Mouse (Mus musculus) monocyte, adult 2 months (primary cell): ENCODE data around the gene Ccdc84.
"Not testable (repeated sequence)": the region's sequence is repeated elsewhere in the genome, so short reads cannot be mapped to it uniquely, and the experiment has no call there.

Source experiments
- DNase-seq, 2 experiments: peaks; one replicate each; pipeline ENCODE4 v3.0.0; 2022; ENCODE audit warnings: low spot score in 2 of 2, low read depth in 1 of 2

Ccdc84 gene

DNA sequence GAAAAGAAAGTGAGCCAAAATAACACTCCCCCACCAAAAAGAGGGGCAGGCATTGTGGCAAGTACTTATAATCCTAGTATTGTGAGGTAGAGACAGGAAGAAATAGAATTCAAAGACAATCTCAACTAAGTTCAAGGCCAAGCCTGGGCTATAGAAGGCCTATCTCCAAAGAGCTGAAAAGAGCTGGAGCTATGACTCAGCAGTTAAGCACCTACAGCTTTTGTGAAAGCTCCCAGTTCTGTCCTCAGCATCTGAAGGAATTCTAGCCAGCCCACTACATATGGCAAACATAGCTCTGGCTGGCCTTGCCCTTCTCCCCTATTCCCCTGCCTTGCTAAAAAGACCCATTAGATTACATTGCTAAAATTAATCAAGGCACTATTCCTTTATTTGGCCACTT lies 45.0 kb downstream of the Ccdc84 start:
- DNase-seq: no peak

DNA sequence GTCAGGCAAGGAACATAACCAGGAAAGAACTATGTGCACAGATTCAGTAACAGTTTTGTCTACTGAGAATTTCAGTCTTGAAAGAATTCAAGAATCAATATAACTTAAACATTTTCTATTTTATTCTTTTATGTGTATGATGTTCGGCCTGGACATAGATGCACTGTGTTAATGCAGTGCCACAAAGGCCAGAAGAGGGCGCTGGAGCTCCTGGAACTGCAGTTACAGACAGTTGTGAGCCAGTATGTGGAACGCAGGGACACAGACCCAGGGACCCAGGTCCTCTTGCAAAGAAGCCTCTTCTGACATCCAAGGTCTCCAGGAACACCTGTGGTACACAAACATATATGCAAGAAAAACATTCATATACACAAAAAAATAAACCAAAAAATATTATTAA lies 53.9 kb downstream of the Ccdc84 start:
- DNase-seq: no peak

DNA sequence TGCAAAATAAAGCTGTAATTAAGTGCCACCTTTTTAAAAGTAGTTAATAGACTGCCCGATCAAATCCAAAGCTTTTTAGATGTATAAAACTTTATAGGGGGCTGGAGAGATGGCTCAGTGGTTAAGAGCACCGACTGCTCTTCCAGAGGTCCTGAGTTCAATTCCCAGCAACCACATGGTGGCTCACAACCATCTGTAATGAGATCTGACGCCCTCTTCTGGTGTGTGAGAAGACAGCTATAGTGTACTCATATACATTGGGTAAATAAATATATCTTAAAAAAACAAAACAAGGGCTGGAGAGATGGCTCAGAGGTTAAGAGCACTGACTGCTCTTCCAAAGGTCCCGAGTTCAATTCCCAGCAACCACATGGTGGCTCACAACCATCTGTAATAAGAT lies 56.4 kb downstream of the Ccdc84 start:
- not testable (repeated sequence) for DNase-seq

DNA sequence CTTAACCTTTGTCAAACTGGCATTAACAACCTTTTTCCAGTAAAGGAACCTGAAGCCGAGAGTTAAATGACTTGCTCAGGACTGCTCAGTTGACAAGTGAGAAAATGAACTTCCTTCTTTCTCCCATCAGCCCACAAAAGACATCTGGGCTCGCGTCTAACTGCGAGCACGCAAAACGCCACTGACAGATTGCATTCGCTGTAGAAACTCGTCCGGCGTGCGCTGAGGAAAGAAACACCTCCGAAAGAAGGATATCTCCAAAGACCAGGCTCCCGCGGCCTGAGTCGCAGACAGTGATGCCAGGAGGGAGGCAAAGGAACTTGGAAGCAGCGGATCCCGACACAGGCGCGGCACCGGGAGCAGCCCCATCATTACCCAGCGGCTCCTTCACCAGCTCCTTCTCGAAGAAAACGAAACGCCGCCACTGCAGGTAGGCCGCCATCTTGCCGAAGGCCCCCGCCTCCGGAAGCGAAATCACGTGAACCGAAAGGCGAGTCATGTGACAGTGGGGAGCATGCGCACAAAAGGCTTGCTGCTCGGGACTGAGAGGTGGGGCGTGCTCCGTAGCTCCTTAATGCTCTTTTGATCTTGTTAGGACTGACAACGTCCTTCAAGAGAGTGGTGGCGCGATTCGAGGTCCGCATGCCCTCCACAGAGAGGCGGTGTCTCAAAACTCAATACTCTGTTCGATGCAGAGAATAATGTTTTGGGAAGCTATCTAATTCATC lies 57.0 kb downstream of the Ccdc84 start, which contains the start of gene Vps11:
Vps11 (minus strand) TSS at position 481 of the 728 bp plus-strand sequence.
- DNase-seq: peak; percentile 83 to 91
